Comparison of ENCODE assay signal across 21 mouse cellular contexts in the genomic region with DNA sequence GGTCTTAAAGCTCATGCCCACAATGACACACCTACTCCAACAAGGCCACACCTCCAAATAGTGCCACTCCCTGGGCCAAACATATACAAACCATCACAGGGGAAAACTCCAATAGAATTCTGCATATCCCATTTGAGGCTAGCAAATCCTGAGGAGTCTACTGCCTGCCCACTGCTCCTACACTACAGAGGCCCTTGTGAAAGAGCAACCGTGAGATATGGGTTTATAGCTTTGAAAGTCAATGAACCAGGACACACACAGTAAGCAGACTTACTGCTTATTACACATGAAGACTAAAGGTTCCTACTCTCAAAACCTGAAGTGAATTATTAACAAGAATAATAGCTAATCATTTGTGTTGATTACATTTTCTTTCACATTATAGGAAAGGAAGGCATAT. TPM values are rescaled to one million over a fixed set of nuclear protein-coding genes. Genes with fewer than 3 reads are reported as not detected.
"Had no signal": no experiment of that assay in that cellular context is flagged by ENCODE, and none has a peak within 500 bp of the region (broad histone marks: within the 10 kb centered on the region; RNA-seq: fewer than 3 reads in every experiment).

No protein-coding gene starts in this region.

- H3K4me1 ChIP-seq: limb, embryonic 15.5 days; neural tube, embryonic 13.5 days; stomach, embryonic 15.5 days had no signal

- ATAC-seq: liver, postnatal 0 days; lung, postnatal 0 days; midbrain, embryonic 16.5 days had no signal

- H3K27ac ChIP-seq: limb, embryonic 12.5 days; limb, embryonic 15.5 days; liver, embryonic 14.5 days; macrophage; midbrain, embryonic 12.5 days; neural tube, embryonic 13.5 days; stomach, embryonic 15.5 days had no signal

- H3K36me3 ChIP-seq: stomach, embryonic 15.5 days had no signal

- H3K9ac ChIP-seq: limb, embryonic 12.5 days; limb, embryonic 15.5 days; liver, embryonic 14.5 days; liver, postnatal 0 days; lung, embryonic 14.5 days; midbrain, embryonic 12.5 days; neural tube, embryonic 13.5 days; stomach, embryonic 15.5 days had no signal

- H3K27me3 ChIP-seq: limb, embryonic 12.5 days; limb, embryonic 15.5 days; midbrain, embryonic 12.5 days; neural tube, embryonic 13.5 days; stomach, embryonic 15.5 days had no signal

- DNase-seq: kidney, adult 18-20 months; kidney, postnatal 36 days; left cerebral cortex, postnatal 4 days; liver, postnatal 0 days; lung, embryonic 14.5 days; retina, postnatal 1 day; right cerebral cortex, postnatal 25 days; spleen, adult 18-20 months; thymus, postnatal 25 days had no signal

- H3K4me2 ChIP-seq: limb, embryonic 12.5 days; limb, embryonic 15.5 days; liver, embryonic 11.5 days; lung, embryonic 14.5 days; midbrain, embryonic 12.5 days; neural tube, embryonic 13.5 days; stomach, embryonic 15.5 days had no signal

- H3K9me3 ChIP-seq: limb, embryonic 12.5 days; limb, embryonic 15.5 days; midbrain, embryonic 12.5 days; neural tube, embryonic 13.5 days; stomach, embryonic 15.5 days had no signal

- H3K4me3 ChIP-seq: limb, embryonic 12.5 days; limb, embryonic 15.5 days; midbrain, embryonic 12.5 days; myocyte; neural tube, embryonic 13.5 days; stomach, embryonic 15.5 days had no signal

RNA-seq across cellular contexts. Expression of a gene that starts 15.0 kb away (rescaled TPM):
- total RNA-seq: neutrophil, adult 5-6 weeks had no signal
